Mouse (Mus musculus): ENCODE results near the gene Prkcd.

Prkcd gene

GRCm38 (mm10) chr14:30634418-30634817, 8.4 kb upstream of the Prkcd start:
- no peak for DNase-seq (ENCODE audit: low read depth)

GRCm38 (mm10) chr14:30633708-30634107, 7.7 kb upstream of the Prkcd start:
- no peak for DNase-seq (ENCODE audit: low read depth)

DNA sequence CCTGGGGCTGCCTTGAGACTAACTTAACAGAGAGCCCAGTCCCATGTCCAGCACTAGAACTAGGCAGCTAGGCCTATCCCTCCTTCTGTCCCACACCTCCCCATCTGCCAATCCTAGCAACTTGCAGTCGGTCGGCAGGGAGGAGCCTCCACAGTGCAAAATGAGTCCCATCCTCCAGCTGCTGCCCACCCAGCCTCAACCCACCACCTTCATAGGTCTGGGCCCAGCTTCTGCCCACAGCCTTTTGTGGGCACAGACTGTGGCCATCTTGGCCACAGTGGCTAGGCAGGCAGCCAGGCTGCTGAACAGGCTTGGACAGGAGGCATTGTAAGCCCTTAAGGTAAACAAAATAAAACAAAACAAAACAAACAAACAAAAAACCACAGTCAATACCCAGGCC, 5.8 kb upstream of the Prkcd start:
- DNase-seq (ENCODE audit: low read depth): no peak

- DNase-seq (ENCODE audit: low read depth): no peak
Observed at GRCm38 (mm10) chr14:30630811-30631576, 5.0 kb upstream of the Prkcd start.

- DNase-seq (ENCODE audit: low read depth): no peak
Observed at GRCm38 (mm10) chr14:30629839-30630238, 3.8 kb upstream of the Prkcd start.

- no peak for DNase-seq (ENCODE audit: low read depth)
Observed at GRCm38 (mm10) chr14:30628235-30628634, 2.2 kb upstream of the Prkcd start.

- DNase-seq (ENCODE audit: low read depth): peak; percentile 39
Observed at GRCm38 (mm10) chr14:30626756-30627742, 1.0 kb upstream of the Prkcd start.

DNA sequence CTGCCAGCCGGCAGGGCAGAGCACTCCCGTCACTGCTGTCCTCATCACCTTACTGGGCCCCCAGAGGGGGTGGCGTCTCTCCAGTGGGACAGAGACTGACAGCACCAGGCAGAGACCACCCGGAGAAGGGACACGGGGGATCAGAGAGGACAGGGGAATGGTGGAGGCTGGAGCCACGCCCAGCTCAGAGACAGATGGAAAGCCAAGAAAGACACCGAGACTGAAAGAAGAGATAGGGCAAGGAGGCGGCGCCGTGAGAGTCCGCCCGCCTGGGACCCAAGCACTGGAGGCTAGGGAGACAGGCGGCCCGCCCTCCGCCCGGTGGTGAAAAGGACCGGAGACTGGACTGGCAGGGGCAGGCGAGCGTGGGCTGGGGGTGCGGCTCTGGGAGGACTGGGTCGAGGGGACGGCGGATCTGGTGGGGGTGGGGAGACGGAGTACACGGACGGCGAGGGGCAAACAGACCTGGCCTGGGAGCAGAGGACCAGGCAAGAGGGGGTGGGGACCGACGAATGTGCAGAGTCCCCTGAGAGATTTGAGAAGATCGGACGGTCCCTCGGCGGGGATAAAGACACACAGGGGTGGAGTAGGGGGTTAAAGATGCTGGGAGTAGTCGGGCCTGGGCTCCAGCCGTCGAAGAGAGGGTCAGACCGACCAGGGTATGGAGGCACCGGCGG, 741 bp downstream of the Prkcd start:
- DNase-seq (ENCODE audit: low read depth): peak; percentile 50

DNA sequence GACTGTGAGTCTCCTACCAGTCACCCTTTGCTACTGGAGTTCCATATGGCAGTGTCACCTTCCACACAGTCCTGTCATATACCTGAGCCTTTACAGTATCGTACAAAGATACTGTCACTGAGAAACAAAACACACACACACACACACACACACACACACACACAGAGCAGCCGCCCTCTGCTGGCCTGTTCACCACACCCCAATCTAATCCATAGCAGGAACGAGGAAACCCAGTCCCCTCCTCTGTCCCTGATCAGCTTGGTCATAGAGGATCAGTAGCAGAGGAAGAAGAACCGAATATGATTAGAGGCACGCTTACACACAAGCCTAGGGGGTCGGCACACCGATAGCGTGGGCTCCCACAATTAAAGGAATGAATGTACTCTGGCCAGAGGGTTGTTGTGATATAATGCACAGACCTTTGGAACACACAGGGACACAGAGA, 1.7 kb downstream of the Prkcd start:
- DNase-seq (ENCODE audit: low read depth): peak; percentile 39

GRCm38 (mm10) chr14:30622556-30622955, 3.5 kb downstream of the Prkcd start:
- no peak for DNase-seq (ENCODE audit: low read depth)

DNA sequence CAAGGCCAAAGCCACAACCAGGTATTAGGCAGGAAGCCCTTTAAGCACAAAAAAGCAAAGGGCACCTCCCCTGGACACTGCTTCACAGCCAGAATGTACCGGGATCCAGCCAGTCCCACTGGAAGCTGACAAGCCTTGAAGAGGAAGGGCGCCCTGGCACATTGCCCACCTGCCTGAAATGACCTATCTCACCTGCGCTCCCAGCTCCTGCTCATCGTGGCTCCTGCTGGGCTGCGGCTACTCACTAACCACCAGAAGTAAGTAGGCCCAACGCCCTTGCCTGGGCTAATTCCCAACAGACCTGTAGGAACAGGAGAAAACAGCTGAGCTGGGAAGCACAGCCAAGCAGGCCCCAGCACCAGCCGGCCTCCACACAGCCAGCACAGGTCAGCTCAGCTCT, 3.9 kb downstream of the Prkcd start:
- DNase-seq (ENCODE audit: low read depth): no peak

DNA sequence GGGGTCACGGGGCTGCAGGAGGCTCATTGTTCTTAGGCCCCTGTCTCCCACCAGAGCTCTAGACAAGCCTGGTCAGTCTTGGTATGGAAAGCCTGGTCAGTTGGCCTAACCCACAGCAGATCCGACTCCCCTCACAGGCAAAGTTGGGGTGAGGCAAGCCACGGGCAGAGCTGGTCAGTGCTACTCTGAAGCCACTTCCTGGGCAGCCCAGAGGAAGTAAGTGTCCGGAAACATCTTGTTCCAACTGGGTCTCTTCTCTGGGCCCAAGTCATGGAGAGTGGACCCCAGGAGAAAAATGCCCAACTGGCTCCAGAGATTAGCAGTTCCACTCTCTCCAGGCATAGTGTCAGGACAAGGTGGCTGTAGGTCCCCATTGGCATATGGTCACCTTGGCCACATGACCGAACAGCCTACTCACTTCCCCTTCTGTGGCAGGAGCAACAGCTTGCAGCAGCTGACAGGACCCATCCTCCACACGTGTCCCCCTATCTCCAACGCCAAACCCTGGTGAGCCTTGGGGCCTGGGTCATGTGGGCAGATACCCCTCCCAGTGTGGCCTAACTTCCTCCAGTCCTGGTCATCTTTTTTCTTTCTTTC, 5.9 kb downstream of the Prkcd start:
- no peak for DNase-seq (ENCODE audit: low read depth)

- no peak for DNase-seq (ENCODE audit: low read depth)
Observed at GRCm38 (mm10) chr14:30618746-30619275, 7.2 kb downstream of the Prkcd start.

GRCm38 (mm10) chr14:30616751-30617150, 9.3 kb downstream of the Prkcd start:
- DNase-seq (ENCODE audit: low read depth): no peak

GRCm38 (mm10) chr14:30612962-30613715, 12.9 kb downstream of the Prkcd start:
- DNase-seq (ENCODE audit: low read depth): no peak

DNA sequence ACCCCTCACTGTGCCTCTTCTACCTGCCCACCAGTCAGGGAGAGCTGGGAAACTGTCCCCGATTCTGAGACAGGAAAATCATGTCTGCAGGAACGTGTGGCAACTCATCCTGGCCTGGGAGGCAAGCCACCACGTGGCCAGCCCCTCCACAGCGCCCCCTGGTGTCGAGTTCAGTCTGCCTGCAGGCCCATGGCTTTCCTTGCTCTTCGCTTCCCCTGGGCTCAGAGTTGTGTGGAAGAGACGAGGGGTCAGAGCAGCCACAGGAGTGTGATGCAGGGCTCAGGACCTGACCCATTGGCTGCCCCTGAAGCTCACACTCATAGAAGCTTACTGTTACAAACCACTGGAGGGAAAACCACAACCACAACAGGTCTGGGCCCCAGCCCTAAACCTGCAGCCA, 13.5 kb downstream of the Prkcd start:
- DNase-seq (ENCODE audit: low read depth): peak; percentile 72

- DNase-seq (ENCODE audit: low read depth): no peak
Observed at GRCm38 (mm10) chr14:30610940-30611339, 15.1 kb downstream of the Prkcd start.

DNA sequence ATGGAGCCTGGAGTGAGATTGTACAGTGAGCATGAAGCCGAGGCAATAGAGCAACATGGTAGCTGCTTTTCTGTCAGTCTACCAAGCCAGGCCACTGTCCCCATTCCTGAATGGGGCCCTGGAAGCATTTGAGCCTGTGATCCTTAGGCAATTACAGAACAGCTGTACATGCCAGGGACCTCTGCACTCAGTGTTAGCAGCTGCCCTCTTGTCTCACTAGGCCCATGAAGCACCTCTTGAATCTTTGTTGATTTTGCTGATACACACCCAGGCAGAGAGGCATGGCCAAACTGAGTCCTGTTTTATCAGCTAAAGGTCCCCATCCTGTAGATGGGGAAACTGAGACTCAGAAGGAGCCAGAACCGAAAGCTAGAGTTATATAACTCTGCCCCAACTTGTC, 15.7 kb downstream of the Prkcd start:
- DNase-seq (ENCODE audit: low read depth): no peak

GRCm38 (mm10) chr14:30609499-30609898, 16.5 kb downstream of the Prkcd start:
- DNase-seq (ENCODE audit: low read depth): no peak

DNA sequence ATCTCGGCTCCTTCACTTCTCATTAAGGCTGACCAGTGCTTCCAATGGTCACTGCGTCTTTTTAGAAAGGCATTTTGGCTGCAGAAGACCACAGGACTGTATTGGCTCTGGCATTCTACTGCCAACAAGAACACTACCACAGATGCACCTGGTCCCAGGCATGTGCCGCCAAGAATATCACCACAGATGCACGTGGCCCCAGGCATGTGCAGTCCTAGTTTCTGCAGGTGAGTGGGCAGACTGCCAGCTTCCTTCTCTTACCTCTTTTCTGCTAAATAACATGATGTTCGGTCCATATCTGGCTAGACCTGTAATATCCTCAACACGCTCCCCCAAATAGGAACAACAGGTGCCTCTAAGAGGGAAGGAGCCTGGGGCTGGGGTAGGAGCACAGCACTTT, 17.8 kb downstream of the Prkcd start:
- no peak for DNase-seq (ENCODE audit: low read depth)

- no peak for DNase-seq (ENCODE audit: low read depth)
Observed at GRCm38 (mm10) chr14:30607696-30608095, 18.3 kb downstream of the Prkcd start.

Data from naive thymus-derived CD4-positive, alpha-beta T cell, adult 2 months (primary cell).